Mouse (Mus musculus) frontal cortex, postnatal 10 days (tissue): ENCODE data around the gene Rpl27.
"Not testable (repeated sequence)": the region's sequence is repeated elsewhere in the genome, so short reads cannot be mapped to it uniquely, and the experiment has no call there.

Experiments used
- DNase-seq, 2 experiments: peaks; one replicate each; pipeline ENCODE4 v3.0.0; 2022; ENCODE audit warnings: low spot score in 2 of 2, mixed read lengths in 1 of 2

Gene Rpl27

DNA sequence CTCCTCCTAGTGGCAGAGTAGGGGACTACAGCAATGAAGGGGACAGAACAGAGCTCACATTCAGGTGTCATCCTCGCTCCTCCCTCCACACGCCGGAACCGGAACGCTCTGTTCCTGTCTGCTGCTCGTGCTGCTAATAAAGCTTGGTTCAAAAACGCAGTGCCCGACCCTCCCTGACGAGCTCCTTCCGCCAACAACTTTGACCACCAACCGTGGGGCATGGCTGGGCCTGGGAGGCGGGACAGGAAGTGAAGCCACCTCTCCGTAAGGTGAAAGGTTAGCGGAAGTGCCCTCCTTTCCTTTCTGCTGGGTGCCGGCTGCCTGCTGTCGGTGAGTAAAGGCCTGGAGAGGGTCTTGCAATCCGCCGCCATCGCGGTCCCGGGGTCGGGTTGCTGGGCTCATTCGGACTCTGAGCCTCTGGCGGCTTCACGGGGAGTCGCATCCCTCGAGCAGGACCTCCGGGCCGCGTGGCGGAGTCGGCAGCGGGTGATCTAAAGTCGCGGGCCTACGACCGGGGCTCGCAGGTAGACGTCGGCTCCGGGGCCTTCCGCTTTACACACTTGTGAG is at the start of gene Rpl27:
Rpl27 (plus strand) TSS at position 172 of the 567 bp plus-strand sequence.
- peak; percentile 97 to 98 for DNase-seq

- DNase-seq, result peak; percentile 40 to 69
Observed at GRCm38 (mm10) chr11:101395110-101395509, 47.0 kb upstream of the Rpl27 start.

- DNase-seq, result no peak
Observed at GRCm38 (mm10) chr11:101415306-101415705, 26.8 kb upstream of the Rpl27 start.

DNA sequence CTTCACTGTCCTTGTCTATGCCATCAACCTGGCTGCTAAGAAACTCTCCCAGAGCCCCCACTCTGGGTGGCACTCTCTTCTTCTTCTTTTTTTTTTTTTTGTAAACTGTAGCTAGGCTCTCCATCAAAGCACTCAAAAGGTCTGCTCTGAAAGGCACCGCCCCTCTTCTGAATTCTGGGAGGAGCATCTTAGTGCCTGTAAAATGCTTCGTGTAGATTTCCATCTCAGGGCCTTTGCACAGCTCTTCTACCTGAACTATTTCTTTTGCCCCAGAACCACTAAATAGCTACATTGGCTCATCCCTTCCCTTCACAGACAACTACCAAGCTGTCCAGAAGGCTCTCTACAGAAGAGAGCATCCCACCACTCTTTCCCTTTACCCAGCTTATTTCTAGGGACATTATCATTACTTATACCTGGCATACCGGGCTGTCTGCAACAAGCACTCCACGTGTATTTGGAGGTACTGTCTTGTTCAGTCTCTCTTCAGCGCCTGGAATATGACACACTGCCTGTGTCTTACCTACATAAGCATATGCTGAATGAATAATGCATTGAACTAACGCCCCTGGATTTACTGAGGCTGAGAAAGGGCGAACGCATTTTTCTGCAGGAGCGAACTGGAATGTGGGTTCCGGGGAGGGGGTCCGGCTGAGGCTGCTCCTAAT is 25.5 kb upstream of the Rpl27 start:
- DNase-seq, result no peak

GRCm38 (mm10) chr11:101417101-101417855 is 24.8 kb upstream of the Rpl27 start, which contains the start of gene Aarsd1:
Gene Aarsd1, minus strand, starts transcription at chr11:101417615.
- DNase-seq, result peak; percentile 71 to 86

GRCm38 (mm10) chr11:101418991-101419390 is 23.1 kb upstream of the Rpl27 start:
- peak; percentile 32 to 55 for DNase-seq

GRCm38 (mm10) chr11:101419610-101420009 is 22.5 kb upstream of the Rpl27 start:
- DNase-seq, result no peak

DNA sequence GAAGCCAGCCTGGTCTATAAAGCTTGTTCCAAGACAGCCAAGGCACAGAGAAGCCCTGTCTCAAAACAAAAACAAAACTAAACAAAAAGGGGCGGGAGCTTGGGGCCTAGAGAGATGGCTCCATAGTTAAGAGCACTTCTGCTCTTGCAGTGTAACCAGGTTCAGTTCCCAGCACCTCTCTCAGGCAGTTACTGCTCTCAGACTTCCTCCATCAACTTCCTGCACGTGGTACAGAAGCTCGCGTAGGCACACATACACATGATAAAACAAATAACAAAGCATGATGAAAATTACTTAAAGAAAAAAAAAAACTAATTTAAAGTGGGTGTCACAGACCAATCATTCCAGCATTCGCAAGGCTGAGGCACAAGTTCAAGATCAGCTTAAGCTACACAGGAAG is 21.9 kb upstream of the Rpl27 start:
- no peak for DNase-seq

DNA sequence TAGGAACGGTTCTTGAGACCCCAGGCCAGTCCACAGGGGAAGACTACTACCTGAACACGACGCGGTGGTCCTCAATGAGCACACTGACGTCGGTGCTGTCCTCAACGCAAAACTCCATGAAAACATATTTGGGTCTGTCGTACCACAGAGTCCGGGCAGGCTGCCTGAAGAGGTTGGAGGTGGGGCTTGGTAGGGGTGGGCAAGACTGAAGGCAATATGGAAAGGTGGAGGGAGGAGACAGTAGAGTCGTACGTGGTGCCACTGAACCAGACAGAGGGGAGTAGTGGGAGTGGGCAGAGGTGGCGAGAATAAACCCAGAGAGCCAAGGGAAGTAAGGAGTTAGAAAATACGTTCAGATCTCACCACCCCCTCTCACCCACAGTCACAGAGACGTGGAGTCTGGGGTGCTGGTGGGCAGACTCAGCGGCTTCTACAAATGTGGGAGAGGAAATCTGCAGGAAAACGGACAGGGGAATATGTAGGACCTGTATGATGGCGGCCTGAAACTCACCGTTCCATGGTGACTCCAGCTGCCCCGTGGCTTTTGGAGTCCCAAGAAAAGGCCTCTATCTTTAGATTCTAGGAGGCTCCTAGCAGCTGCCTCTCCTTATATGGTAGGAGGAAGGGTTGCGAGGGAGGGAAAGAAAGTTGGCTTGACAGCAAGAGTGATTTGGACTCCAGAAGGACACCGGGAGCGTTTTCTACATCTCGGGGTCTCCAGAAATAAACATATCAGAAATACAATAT is 17.8 kb upstream of the Rpl27 start, which contains the start of gene Gm27029:
Gm27029 (minus strand) TSS at position 692 of the 747 bp plus-strand sequence.
- DNase-seq, result peak in 1 of 2 experiments; percentile 24

DNA sequence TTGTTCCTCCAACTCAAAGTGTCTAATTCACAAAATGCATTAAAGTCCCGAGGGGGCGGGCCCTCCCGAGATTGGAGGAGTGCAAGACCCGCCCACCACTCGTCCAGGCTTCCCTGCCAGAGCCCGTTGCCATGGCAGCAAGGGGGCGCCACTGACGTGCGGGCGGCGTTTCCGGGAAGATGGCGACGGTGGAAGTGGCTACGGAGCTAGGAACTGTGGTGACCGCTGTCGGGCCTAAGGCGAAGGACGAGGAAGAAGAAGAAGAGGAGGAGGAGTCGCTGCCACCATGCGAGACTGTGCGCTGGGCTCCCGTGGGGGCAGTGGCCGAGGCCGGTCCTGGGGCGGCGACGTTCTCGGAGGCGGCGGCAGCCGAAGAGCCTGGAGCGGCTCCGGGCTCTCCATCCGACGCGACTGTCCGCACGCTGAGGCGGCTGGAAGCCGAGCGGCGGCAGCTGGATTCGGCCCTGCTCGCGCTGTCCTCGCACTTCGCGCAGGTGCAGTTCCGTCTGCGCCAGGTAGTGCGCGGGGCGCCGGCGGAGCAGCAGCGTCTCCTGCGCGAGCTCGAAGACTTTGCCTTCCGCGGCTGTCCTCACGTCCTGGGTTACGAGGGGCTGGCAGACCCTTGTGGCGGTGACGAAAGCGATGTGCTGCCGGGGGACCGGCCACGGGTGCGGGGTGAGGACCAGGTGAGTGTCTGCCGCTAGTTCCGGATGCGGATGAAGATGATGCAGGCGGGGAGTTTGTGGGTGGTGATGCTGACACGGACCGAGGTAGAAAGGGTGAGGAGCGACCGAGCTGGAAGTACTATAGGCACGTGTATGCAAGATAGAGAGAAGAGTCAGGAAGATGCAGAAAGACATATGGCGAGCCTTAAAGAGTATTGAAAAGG is 16.9 kb upstream of the Rpl27 start, which contains the start of the genes Rundc1 and Ptges3l:
Rundc1 (plus strand) TSS at position 161 of the 889 bp plus-strand sequence.
Ptges3l (minus strand) TSS at position 409 of the 889 bp plus-strand sequence.
- peak; percentile 94 to 98 for DNase-seq

DNA sequence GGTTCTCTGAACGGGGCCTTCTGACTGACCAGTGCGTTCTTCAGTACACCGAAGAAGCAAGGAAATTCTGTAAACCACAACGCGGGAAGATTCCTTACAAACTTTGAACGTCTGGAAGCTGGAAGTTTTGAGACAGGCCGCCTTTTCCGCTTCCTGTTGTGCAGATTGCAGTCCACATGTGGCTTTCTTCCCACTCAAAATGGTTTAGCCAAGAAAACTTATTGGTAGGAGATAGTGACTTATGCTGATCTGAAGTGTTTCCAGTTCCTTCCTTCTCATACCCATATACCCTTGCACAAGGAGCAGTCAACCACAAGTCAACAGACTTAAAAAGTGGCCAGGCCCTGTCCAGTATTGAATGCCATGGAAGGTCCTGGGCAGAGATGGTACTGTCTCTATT is 15.9 kb upstream of the Rpl27 start:
- no peak for DNase-seq

GRCm38 (mm10) chr11:101431327-101431726 is 10.8 kb upstream of the Rpl27 start:
- no peak for DNase-seq

DNA sequence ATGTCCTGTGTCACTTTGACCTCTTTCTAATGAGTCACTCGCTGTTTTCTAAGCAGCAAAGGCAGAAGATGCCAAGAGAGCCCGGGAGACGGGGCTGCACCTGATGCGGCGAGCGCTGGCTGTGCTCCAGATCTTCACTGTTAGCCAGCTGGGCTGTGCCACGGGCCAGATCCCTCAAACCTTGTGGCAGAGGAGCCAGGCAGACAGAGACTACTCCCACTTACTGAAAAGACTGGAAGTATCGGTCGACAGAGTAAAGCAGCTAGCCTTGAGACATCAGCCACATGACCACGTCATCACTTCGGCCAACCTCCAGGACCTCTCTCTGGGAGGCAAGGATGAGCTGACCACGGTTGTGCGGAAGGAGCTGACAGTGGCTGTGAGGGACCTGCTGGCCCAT is 8.7 kb upstream of the Rpl27 start:
- no peak for DNase-seq

GRCm38 (mm10) chr11:101435831-101436230 is 6.3 kb upstream of the Rpl27 start:
- no peak for DNase-seq

DNA sequence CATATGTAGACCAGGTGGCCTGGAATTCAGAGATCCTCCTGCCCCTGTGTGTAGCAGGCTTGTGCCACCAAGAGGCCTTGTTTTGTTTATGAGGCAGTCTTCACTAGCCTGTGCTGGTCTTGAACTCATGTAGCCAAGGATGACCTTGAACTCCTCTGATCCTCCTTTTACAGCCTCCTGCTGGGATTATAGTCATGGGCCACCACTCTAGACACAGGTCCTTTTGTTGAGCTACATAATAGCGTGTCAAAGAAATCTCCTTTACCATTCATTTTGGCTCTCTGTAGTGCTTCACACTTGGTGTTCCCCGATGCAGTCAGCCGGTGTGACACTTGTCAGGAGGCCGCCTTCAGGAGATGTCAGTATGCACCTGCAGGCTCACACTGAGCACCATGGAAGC is 5.2 kb upstream of the Rpl27 start:
- no peak for DNase-seq

GRCm38 (mm10) chr11:101438006-101438405 is 4.1 kb upstream of the Rpl27 start:
- not testable (repeated sequence) for DNase-seq

DNA sequence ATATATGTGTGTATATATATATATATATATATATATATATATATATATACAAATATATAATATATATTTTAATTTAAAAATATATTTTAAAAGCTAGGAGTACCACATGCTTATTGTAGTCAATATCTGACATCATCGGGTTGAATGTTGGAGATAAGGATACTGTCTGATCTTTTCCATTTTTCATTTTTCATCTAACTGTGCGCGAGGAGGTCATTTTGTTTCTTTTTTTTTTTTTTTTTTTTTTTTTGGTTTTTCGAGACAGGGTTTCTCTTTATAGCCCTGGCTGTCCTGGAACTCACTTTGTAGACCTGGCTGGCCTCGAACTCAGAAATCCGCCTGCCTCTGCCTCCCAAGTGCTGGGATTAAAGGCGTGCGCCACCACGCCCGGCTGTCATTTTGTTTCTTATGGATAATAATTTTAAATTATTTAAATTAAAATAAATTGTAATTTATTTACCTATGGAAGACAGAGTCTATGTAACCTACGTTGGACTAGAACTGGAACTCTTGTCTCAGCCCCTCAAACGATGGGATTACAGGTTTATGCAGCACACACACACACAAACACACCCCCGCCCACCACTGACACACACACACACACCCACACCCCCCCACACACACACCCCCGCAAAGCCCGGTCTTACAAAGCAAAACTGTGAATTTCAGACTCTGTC is 510 bp upstream of the Rpl27 start:
- not testable (repeated sequence) for DNase-seq

GRCm38 (mm10) chr11:101442760-101443159 is 662 bp downstream of the Rpl27 start:
- no peak for DNase-seq

DNA sequence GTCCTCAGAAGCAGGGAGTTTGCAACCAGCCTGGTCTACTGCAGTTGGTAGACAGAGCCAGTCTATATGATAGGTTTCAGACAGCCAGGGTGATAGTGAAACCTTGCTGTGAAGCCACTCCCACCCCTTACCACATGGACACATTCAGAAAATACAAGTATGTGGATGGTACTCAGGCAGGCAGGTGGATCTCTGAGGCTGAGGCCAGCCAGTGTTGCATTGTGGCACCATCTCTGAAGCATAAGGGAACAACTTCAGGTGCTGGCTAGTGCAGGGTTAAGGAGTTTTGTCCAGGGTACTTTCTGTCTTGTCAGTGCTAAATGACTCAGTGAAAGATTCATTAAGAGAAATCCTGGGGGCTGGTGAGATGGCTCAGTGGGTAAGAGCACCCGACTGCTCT is 4.2 kb downstream of the Rpl27 start:
- no peak for DNase-seq

- DNase-seq, result not testable (repeated sequence)
Observed at GRCm38 (mm10) chr11:101446860-101447259, 4.8 kb downstream of the Rpl27 start.
